Comparison of ENCODE assay signal across 24 mouse cellular contexts in genomic region chr16:16500926-16501325, GRCm38 (mm10).
A peak's percentile ranks its signal among the peaks of the same experiment; 100 is the strongest.
DNase-seq lines count a peak whose midpoint lies in the region; ATAC-seq and TF ChIP-seq lines count a peak whose summit lies in the region.
"Had no signal": no experiment of that assay in that cellular context is flagged by ENCODE, and none has a peak within 500 bp of the region (broad histone marks: within the 10 kb centered on the region; RNA-seq: fewer than 3 reads in every experiment).

No protein-coding gene starts in this region.

- H3K9ac ChIP-seq in intestine, embryonic 16.5 days (ENCODE audit: low read depth, low read length): no peak overlapping the region
- H3K9ac ChIP-seq: embryonic facial prominence, embryonic 12.5 days; forebrain, embryonic 13.5 days; forebrain, embryonic 15.5 days; forebrain, postnatal 0 days had no signal

- H3K36me3 ChIP-seq in kidney, adult 2 months (ENCODE audit: control insufficient read depth, insufficient read depth, low read length): no peaks in the 10 kb centered on the region; the same call in 1 of the 2 replicates
- no peaks in the 10 kb centered on the region for H3K36me3 ChIP-seq in intestine, embryonic 16.5 days (ENCODE audit: control insufficient read depth, insufficient read depth, low read length)
- H3K36me3 ChIP-seq: embryonic facial prominence, embryonic 10.5 days; embryonic facial prominence, embryonic 12.5 days; G1E had no signal

- no peak for TF ChIP-seq CTCF in kidney, adult 2 months (conservative IDR thresholded peaks at IDR 0.05; ENCODE audit: insufficient read depth, insufficient read length, low read depth, low read length)

- no peak for TF ChIP-seq POLR2A in kidney, adult 2 months (IDR thresholded peaks at IDR 0.05; ENCODE audit: low read depth, low read length)

- no peaks in the 10 kb centered on the region for H3K27me3 ChIP-seq in kidney, adult 2 months (replicated peaks; ENCODE audit: control insufficient read depth, insufficient read depth, low read length)
- H3K27me3 ChIP-seq in intestine, embryonic 16.5 days (replicated peaks; ENCODE audit: control insufficient read depth, insufficient read depth, low read length): no peaks in the 10 kb centered on the region
- H3K27me3 ChIP-seq: embryonic facial prominence, embryonic 12.5 days; forebrain, embryonic 13.5 days; forebrain, embryonic 15.5 days; Patski had no signal

- ATAC-seq in intestine, embryonic 16.5 days: peak; percentile 89
- ATAC-seq: activated CD4-positive, CD25-positive, alpha-beta regulatory T cell, adult 4 months; CD4-positive, CD25-positive, alpha-beta regulatory T cell, adult 4 months; forebrain, embryonic 13.5 days; forebrain, embryonic 15.5 days; forebrain, postnatal 0 days; Patski had no signal

- H3K9me3 ChIP-seq in intestine, embryonic 16.5 days (ENCODE audit: control insufficient read depth, low read length): no peaks in the 10 kb centered on the region
- H3K9me3 ChIP-seq: embryonic facial prominence, embryonic 10.5 days; embryonic facial prominence, embryonic 12.5 days; forebrain, embryonic 13.5 days; forebrain, embryonic 15.5 days; G1E had no signal

- no peak for DNase-seq in kidney, adult 2 months
- no peak for DNase-seq in kidney, adult 11 months
- DNase-seq in large intestine, adult 2 months (ENCODE audit: low read depth, low spot score): peak; percentile 68
- DNase-seq in kidney, adult 18-20 months: no peak
- DNase-seq in adrenal gland, adult 18-20 months (ENCODE audit: low spot score in 2 of 2): no peak
- DNase-seq: adrenal gland, adult 2 months; adrenal gland, postnatal 10 days; adrenal gland, postnatal 25 days; B cell, adult 2 months; cerebellum, adult 11-12 months; cerebellum, adult 2 months; cerebellum, adult 9-10 months; cerebellum, postnatal 10 days; cerebellum, postnatal 25 days; forebrain, postnatal 0 days had no signal

- peak overlapping the region; percentile 29; the same call in 1 of the 2 replicates for H3K27ac ChIP-seq in kidney, adult 2 months (ENCODE audit: insufficient read depth, low read depth, low read length)
- H3K27ac ChIP-seq in intestine, embryonic 16.5 days (ENCODE audit: low read length): no peak overlapping the region
- H3K27ac ChIP-seq: embryonic facial prominence, embryonic 10.5 days; embryonic facial prominence, embryonic 12.5 days; forebrain, embryonic 13.5 days; forebrain, embryonic 15.5 days had no signal

- no peak overlapping the region for H3K4me2 ChIP-seq in intestine, embryonic 16.5 days (ENCODE audit: low read depth, low read length)
- H3K4me2 ChIP-seq: embryonic facial prominence, embryonic 12.5 days; forebrain, embryonic 13.5 days; forebrain, embryonic 15.5 days had no signal

- WGBS in kidney, adult 2 months: 68% methylated on average over 2 of the region's 2 CpGs
- 65% methylated on average over 2 of the region's 2 CpGs for WGBS in intestine, embryonic 16.5 days
- WGBS in large intestine, adult 2 months: 34% methylated on average over 2 of the region's 2 CpGs

- H3K4me1 ChIP-seq in kidney, adult 2 months (ENCODE audit: control insufficient read depth, insufficient read depth, low read length): peaks cover 5% of the 10 kb centered on the region; the same call in 1 of the 2 replicates
- peaks cover 10% of the 10 kb centered on the region; the same call in 1 of the 2 replicates for H3K4me1 ChIP-seq in intestine, embryonic 16.5 days (ENCODE audit: control insufficient read depth, insufficient read depth, low read length)
- H3K4me1 ChIP-seq: embryonic facial prominence, embryonic 10.5 days; embryonic facial prominence, embryonic 12.5 days; forebrain, embryonic 13.5 days; forebrain, embryonic 15.5 days had no signal

- H3K4me3 ChIP-seq in kidney, adult 2 months (ENCODE audit: insufficient read depth, low read depth, low read length): no peak overlapping the region
- no peak overlapping the region for H3K4me3 ChIP-seq in intestine, embryonic 16.5 days (ENCODE audit: low read length)
- H3K4me3 ChIP-seq: embryonic facial prominence, embryonic 10.5 days; embryonic facial prominence, embryonic 12.5 days; forebrain, embryonic 13.5 days; forebrain, embryonic 15.5 days had no signal
